Mouse (Mus musculus) cerebellum, adult 11-12 months (tissue): ENCODE data around the gene 9530002B09Rik.

ENCODE experiments used
- DNase-seq: peaks from one replicate; pipeline ENCODE4 v3.0.0; 2022

9530002B09Rik gene

GRCm38 (mm10) chr4:122688975-122689374, at the start of gene 9530002B09Rik:
Gene 9530002B09Rik, plus strand, starts transcription at chr4:122689275.
- DNase-seq: no peak
